Mouse (Mus musculus) neural tube, embryonic 11.5 days (tissue): Measurements from ENCODE around the gene Ccdc78. TPM values are rescaled to one million over a fixed set of nuclear protein-coding genes. Genes with fewer than 3 reads are reported as not detected.

Source experiments
- ATAC-seq: fragments of 200-750 bp; cut with Nextera tagmentation; 2 replicates; pipeline ENCODE4 v1.8.0; 2017; ENCODE audit warnings: moderate number of reproducible peaks, mild to moderate bottlenecking, moderate TSS enrichment, moderate library complexity; ENCODE audit not compliant: insufficient read depth, low FRiP score, low TSS enrichment
- DNase-seq: peaks from one replicate; pipeline ENCODE4 v3.0.0-alpha.2; 2015; ENCODE audit warnings: low spot score
- H3K27ac ChIP-seq: fragments of 300-500 bp; sonication (generic); 2 replicates; pipeline ENCODE4 v1.5.1; 2014; ENCODE audit warnings: low read depth, mild to moderate bottlenecking, low read length
- H3K27me3 ChIP-seq: fragments of 300-500 bp; sonication (generic); 2 replicates; pipeline ENCODE4 v1.6.1; 2014; ENCODE audit warnings: mild to moderate bottlenecking, low read length, mixed read lengths; ENCODE audit not compliant: control insufficient read depth, insufficient read depth
- H3K36me3 ChIP-seq: fragments of 300-500 bp; sonication (generic); 2 replicates; pipeline ENCODE4 v1.6.1; 2014; ENCODE audit warnings: mild to moderate bottlenecking, low read length, moderate library complexity, mixed read lengths; ENCODE audit not compliant: control insufficient read depth, insufficient read depth
- H3K4me1 ChIP-seq: fragments of 300-500 bp; sonication (generic); 2 replicates; pipeline ENCODE4 v1.6.1; 2014; ENCODE audit warnings: low read length, mixed read lengths; ENCODE audit not compliant: control insufficient read depth, insufficient read depth
- H3K4me2 ChIP-seq: fragments of 300-500 bp; sonication (generic); 2 replicates; pipeline ENCODE4 v1.6.1; 2014; ENCODE audit warnings: low read depth, mild to moderate bottlenecking, moderate library complexity
- H3K4me3 ChIP-seq: fragments of 300-500 bp; sonication (generic); 2 replicates; pipeline ENCODE4 v1.5.1; 2014; ENCODE audit warnings: low read depth, low read length
- H3K9ac ChIP-seq: fragments of 300-500 bp; sonication (generic); 2 replicates; pipeline ENCODE4 v1.6.1; 2014; ENCODE audit warnings: mild to moderate bottlenecking, low read length
- H3K9me3 ChIP-seq: fragments of 300-500 bp; sonication (generic); 2 replicates; pipeline ENCODE4 v1.6.1; 2016; ENCODE audit warnings: low read length; ENCODE audit not compliant: control insufficient read depth
- WGBS: fragments of 180-500 bp; shearing (Covaris S2); extraction: QIAGEN DNeasy Blood & Tissue Kit; methylation state at CpG from one replicate; pipeline ENCODE4 v1.1.7; 2014; 5-methylcytosine and 5-hydroxymethylcytosine counted together
- polyA plus RNA-seq: library from polyadenylated mRNA; unstranded; fragments of >200 nt; fragmentation: Nextera tagmentation; extraction: Ambion mirVana; gene quantifications from 2 replicates; pipeline ENCODE4 v1.2.1, GENCODE M21; 2014

Ccdc78 gene
- polyA plus RNA-seq, 1 experiment from 2014 or later, result 0.15 TPM

DNA sequence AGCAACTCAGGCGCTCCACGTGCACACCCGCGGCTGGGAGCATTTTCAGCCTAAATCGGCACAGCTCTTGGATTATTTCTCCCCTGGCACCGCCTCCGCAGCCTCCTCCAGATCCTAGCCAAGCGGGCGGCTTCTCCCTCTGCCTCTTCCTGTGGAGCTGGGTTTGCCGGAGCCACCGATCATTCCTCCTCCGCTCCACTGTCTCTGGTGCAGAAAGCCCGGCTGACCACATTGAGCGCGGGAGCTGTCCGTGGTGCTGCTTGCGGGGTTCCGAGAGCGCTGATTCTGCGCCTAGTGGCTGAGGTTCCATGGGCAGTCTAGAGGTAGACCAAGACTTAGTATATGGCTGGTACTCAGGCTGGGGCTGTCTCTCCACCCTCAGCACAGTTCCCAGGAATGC lies 27.1 kb downstream of the Ccdc78 start:
- Histone ChIP-seq H3K4me3 (no peak overlapping the region), H3K9me3 (no peaks in the 10 kb centered on the region), H3K4me2 (0 out of 2 replicates have a peak overlapping the region, but pooled peaks have one; percentile 14), H3K27me3 (peaks cover 10% of the 10 kb centered on the region), H3K9ac (no peak overlapping the region), H3K27ac (no peak overlapping the region), H3K4me1 (peaks cover 6% of the 10 kb centered on the region), H3K36me3 (no peaks in the 10 kb centered on the region)
- no peak for ATAC-seq
- peak; percentile 85 for DNase-seq
- WGBS, result 3% methylated on average over 20 of the region's 20 CpGs

DNA sequence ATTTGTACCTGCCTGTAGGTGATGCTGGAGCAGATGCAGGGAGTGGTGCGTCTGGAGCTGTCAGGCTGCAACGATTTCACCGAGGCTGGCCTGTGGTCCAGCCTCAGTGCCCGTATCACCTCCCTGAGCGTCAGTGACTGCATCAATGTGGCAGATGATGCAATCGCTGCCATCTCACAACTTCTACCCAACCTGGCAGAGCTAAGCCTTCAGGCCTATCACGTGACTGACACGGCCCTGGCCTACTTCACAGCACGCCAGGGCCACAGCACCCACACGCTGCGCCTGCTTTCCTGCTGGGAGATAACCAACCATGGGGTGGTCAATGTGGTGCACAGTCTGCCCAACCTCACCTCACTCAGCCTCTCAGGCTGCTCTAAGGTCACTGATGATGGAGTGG lies 31.3 kb downstream of the Ccdc78 start:
- Histone ChIP-seq H3K27me3 (peaks cover 30% of the 10 kb centered on the region), H3K4me3 (no peak overlapping the region), H3K36me3 (no peaks in the 10 kb centered on the region), H3K27ac (no peak overlapping the region), H3K4me1 (no peaks in the 10 kb centered on the region), H3K9ac (no peak overlapping the region), H3K9me3 (no peaks in the 10 kb centered on the region), H3K4me2 (no peak overlapping the region)
- 85% methylated on average over 11 of the region's 11 CpGs for WGBS
- DNase-seq (no peak), ATAC-seq (no peak)

- H3K36me3 ChIP-seq, result no peaks in the 10 kb centered on the region
- H3K4me1 ChIP-seq, result peaks cover 4% of the 10 kb centered on the region
- H3K9me3 ChIP-seq, result no peaks in the 10 kb centered on the region
- peak overlapping the region; percentile 17; the same call in 1 of the 2 replicates for H3K4me2 ChIP-seq
- peaks cover 30% of the 10 kb centered on the region for H3K27me3 ChIP-seq
- H3K27ac ChIP-seq, result no peak overlapping the region
- DNase-seq, result no peak
- 5% methylated on average over 46 of the region's 46 CpGs for WGBS
- peak overlapping the region; percentile 4; the same call in 1 of the 2 replicates for H3K4me3 ChIP-seq
- peak overlapping the region; percentile 18 for H3K9ac ChIP-seq
- no peak for ATAC-seq
Measured at GRCm38 (mm10) chr17:25818851-25819780, 32.7 kb downstream of the Ccdc78 start.

- Histone ChIP-seq H3K9me3 (no peaks in the 10 kb centered on the region), H3K27ac (no peak within 1 kb of the TSS), H3K4me2 (peak within 1 kb of the TSS; percentile 88), H3K4me1 (peaks cover 18% of the 10 kb centered on the region), H3K9ac (peak within 1 kb of the TSS; percentile 49), H3K27me3 (peaks cover 20% of the 10 kb centered on the region), H3K4me3 (peak within 1 kb of the TSS; percentile 44), H3K36me3 (no peaks in the 10 kb centered on the region)
- WGBS, result under 1% methylated on average over 18 of the region's 18 CpGs
- ATAC-seq (peak; percentile 57; the same call in 1 of the 2 replicates), DNase-seq (peak; percentile 73)
Measured at GRCm38 (mm10) chr17:25823452-25823851, 37.1 kb downstream of the Ccdc78 start, which contains the start of gene Wdr24. Gene Wdr24 (plus strand): TSS chr17:25823627.

GRCm38 (mm10) chr17:25824362-25825142 lies 38.2 kb downstream of the Ccdc78 start:
- Histone ChIP-seq H3K4me3 (peak overlapping the region; percentile 44), H3K9me3 (no peaks in the 10 kb centered on the region), H3K4me2 (peak overlapping the region; percentile 88), H3K4me1 (peaks cover 21% of the 10 kb centered on the region), H3K9ac (peak overlapping the region; percentile 49), H3K27me3 (peaks cover 9% of the 10 kb centered on the region), H3K27ac (no peak overlapping the region), H3K36me3 (no peaks in the 10 kb centered on the region)
- 72% methylated on average over 16 of the region's 17 CpGs for WGBS
- ATAC-seq, result no peak
- no peak for DNase-seq

DNA sequence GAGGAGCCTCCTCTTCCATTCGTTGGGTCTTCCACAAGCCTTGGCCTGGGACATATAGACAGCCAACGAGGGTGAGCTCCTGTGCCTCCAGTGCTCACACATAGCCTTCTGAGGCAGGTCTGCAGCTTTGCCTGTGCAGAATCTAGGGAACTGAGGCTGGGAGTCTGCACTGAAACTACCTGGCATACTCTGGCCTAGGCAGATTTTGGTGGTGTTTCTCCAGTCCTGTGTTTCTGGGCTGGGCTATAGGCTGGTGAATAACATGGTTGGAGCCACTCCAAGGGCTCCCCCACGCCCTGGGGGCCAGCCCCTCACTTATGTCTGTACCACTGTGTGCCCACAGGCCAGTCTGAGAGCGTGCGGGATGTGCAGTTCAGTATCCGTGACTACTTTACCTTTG lies 38.9 kb downstream of the Ccdc78 start:
- Histone ChIP-seq H3K36me3 (peaks cover 1% of the 10 kb centered on the region), H3K9ac (no peak overlapping the region), H3K4me1 (peaks cover 26% of the 10 kb centered on the region), H3K9me3 (no peaks in the 10 kb centered on the region), H3K4me3 (no peak overlapping the region), H3K27me3 (peaks cover 1% of the 10 kb centered on the region; the same call in 1 of the 2 replicates), H3K27ac (no peak overlapping the region), H3K4me2 (no peak overlapping the region)
- 90% methylated on average over 6 of the region's 6 CpGs for WGBS
- no peak for DNase-seq
- ATAC-seq, result no peak

DNA sequence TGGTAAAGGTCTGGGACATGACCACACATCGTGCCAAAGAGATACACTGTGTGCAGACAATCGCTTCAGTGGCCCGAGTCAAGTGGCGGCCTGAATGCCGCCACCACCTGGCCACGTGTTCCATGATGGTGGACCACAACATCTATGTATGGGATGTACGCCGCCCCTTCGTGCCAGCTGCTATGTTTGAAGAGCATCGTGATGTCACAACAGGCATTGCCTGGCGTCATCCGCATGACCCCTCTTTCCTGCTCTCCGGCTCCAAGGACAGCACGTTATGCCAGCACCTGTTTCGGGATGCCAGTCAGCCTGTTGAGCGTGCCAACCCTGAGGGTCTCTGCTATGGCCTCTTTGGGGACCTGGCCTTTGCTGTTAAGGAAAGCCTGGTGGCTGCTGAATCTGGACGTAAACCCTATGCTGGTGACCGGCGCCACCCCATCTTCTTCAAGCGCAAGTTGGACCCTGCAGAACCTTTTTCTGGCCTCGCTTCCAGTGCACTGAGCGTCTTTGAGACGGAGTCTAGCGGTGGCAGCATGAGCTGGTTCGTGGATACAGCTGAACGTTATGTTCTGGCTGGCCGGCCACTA lies 39.7 kb downstream of the Ccdc78 start:
- 94% methylated on average over 27 of the region's 27 CpGs for WGBS
- Histone ChIP-seq H3K36me3 (peaks cover 9% of the 10 kb centered on the region), H3K4me2 (no peak overlapping the region), H3K9me3 (no peaks in the 10 kb centered on the region), H3K9ac (no peak overlapping the region), H3K4me1 (peaks cover 34% of the 10 kb centered on the region), H3K27me3 (no peaks in the 10 kb centered on the region), H3K4me3 (no peak overlapping the region), H3K27ac (no peak overlapping the region)
- DNase-seq, result no peak
- no peak for ATAC-seq

- no peak for DNase-seq
- Histone ChIP-seq H3K4me2 (no peak overlapping the region), H3K4me1 (peaks cover 43% of the 10 kb centered on the region), H3K9ac (no peak overlapping the region), H3K4me3 (no peak overlapping the region), H3K36me3 (peaks cover 15% of the 10 kb centered on the region), H3K27ac (no peak overlapping the region), H3K9me3 (no peaks in the 10 kb centered on the region), H3K27me3 (no peaks in the 10 kb centered on the region)
- 96% methylated on average over 13 of the region's 13 CpGs for WGBS
- no peak for ATAC-seq
Measured at GRCm38 (mm10) chr17:25827011-25827410, 40.6 kb downstream of the Ccdc78 start.
